Mouse (Mus musculus): ENCODE measurements around the gene Nav2.

Nav2 gene

GRCm38 (mm10) chr7:49562851-49563250 is 654.3 kb downstream of the Nav2 start:
- DNase-seq (ENCODE audit: low spot score) = no peak

- no peak for DNase-seq (ENCODE audit: low spot score)
Measured at GRCm38 (mm10) chr7:49565084-49565483, 656.6 kb downstream of the Nav2 start.

DNA sequence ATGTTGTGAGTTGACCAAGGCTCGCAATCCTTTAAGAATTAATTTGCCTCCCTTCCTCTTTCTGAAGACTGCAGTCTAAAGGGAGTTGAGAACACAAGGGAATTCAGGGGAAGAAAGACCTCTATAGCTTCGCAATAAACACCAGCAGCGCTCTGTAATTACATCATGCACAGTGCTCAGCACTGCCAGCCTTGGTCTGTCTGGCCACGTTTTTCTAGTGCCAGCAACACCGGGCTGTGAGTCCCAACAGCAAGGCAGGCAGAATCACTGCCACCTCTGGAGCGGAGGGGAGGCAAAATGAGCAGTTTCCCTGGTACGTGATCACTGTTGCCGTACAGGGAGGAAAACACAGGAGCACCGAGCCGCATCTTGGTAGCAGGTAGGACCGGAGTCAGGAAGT is 657.3 kb downstream of the Nav2 start:
- DNase-seq (ENCODE audit: low spot score) = no peak

DNA sequence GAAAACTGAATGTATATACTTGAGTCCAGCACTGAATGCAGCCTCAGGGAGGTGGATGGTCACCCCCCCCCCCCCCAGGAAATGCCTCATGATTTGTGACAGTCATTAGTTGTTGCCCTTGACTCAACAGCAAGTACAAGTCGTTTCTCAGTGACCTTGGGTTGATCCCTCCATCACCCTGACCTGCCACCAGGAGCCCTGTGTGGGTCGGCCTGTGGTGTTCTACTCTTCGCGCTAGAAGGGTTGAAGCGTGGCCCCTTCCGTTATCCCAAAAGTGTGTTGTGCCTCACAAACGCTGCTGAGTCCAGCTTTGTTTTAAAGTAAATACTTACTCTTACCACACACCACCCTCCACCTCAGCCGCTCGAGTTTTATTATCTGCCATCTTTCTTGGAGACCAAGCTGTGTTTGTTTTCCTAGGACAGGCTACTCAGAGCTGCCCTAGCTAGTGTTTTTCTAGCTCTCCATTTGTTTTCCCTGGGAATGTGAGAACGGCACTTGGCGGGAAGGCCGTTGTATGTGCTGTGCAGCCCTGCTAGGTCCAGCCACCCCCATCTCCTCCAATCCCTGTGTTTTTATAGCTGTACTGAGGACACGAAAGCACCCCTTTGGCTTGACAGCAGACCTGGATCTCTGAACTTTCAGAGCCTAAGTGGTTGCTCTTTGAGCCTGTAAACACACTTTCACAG is 659.0 kb downstream of the Nav2 start:
- no peak for DNase-seq (ENCODE audit: low spot score)

DNA sequence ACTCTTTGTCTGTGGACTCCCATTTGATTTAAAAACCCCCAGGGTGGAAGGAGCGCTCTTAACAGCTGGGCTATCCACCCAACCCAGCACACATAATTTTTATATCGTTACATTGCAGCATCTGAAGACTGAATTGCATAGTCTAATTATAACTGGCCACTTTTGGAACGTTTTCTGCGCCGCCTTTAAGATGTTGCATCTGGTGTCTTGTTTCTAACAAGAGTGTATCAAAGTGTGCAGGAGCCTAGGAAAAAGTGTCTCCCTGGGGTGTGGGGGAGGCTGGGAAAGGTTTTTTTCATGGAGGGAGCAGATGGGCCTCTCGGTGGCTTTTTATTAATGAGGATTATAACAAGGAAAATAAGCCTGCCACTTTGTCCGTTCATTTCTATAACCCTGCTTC is 661.1 kb downstream of the Nav2 start:
- DNase-seq (ENCODE audit: low spot score) = no peak

- no peak for DNase-seq (ENCODE audit: low spot score)
Measured at GRCm38 (mm10) chr7:49571606-49572005, 663.1 kb downstream of the Nav2 start.

DNA sequence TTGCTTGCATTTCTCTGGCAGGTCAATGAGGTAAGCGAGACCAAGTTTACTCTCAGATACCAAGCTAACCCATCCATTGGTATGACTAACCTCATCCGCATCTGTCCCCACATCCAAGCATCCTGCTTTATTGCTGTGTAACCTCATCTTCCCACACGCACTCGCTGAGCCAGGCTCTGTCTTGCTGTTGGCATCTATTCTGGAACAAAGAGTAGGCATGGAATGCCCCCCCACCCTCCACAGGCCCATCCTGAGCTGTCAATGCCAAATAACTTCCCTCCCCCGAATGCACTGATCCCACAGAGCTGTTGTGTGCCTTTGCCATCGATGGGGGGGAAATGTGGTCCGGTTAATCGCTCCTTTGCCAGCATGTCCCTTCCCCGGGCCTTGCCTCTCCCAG is 666.7 kb downstream of the Nav2 start:
- DNase-seq (ENCODE audit: low spot score) = no peak

- DNase-seq (ENCODE audit: low spot score) = no peak
Measured at GRCm38 (mm10) chr7:49577096-49577495, 668.6 kb downstream of the Nav2 start.

DNA sequence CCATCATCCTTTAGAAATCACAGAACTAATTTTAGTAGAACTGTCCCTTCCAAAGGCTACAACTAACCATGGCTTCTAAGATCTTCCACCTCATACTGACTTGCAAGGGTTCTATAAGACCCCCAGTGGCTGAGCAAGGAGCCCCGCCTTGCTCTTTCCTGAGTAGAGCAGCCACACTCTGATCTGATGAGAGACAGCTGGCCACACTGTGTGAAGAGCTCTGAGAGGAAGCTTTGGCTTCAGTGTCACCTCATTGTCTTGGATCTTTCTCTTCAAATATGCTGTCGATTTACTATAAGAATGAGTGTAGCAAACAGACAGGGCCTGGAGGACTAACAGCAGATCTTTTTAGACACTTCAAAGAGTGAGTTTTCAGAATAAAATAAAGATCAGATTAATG is 673.4 kb downstream of the Nav2 start:
- no peak for DNase-seq (ENCODE audit: low spot score)

- DNase-seq (ENCODE audit: low spot score) = no peak
Measured at GRCm38 (mm10) chr7:49582551-49582950, 674.0 kb downstream of the Nav2 start.

GRCm38 (mm10) chr7:49583176-49583575 is 674.7 kb downstream of the Nav2 start:
- no peak for DNase-seq (ENCODE audit: low spot score)

GRCm38 (mm10) chr7:49586530-49587120 is 678.1 kb downstream of the Nav2 start:
- DNase-seq (ENCODE audit: low spot score) = no peak

- no peak for DNase-seq (ENCODE audit: low spot score)
Measured at GRCm38 (mm10) chr7:49589635-49590034, 681.1 kb downstream of the Nav2 start.

DNA sequence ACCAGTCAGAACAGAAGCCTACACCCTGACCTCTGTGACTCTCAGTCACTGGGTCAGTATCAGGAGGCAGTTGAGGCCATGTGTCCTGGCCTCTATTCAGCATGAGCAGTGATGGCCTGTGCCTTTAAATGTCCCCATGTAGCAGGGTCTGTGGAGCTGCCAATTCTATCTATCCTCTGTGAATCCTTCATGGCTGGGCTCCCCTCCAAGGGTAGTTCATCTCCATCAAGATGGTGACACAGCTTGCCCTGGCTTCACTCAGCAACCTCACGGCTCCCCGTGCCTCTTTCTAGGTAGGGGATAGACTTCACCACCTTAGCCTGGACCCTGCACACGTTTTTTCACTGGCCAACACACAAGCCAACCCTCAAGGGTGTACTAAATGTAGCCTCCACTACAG is 689.3 kb downstream of the Nav2 start:
- DNase-seq (ENCODE audit: low spot score) = no peak

DNA sequence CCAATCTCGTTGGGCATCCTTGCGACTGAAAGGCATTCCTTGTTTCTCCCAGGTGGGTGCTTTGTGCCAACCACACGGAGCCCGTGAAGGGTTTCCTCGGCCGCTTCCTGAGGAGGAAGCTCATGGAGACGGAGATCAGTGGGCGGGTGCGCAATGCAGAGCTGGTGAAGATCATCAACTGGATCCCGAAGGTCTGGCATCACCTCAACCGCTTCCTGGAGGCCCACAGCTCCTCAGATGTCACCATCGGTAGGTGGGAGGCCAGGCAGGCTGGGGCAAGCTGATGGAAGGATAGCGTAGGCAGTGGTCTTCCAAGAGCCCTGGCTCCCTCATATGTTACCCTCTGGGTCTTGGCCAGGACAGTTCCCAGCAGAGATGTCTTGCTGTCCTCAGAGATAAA is 689.7 kb downstream of the Nav2 start:
- DNase-seq (ENCODE audit: low spot score) = no peak

- no peak for DNase-seq (ENCODE audit: low spot score)
Measured at GRCm38 (mm10) chr7:49599950-49600349, 691.4 kb downstream of the Nav2 start.

DNA sequence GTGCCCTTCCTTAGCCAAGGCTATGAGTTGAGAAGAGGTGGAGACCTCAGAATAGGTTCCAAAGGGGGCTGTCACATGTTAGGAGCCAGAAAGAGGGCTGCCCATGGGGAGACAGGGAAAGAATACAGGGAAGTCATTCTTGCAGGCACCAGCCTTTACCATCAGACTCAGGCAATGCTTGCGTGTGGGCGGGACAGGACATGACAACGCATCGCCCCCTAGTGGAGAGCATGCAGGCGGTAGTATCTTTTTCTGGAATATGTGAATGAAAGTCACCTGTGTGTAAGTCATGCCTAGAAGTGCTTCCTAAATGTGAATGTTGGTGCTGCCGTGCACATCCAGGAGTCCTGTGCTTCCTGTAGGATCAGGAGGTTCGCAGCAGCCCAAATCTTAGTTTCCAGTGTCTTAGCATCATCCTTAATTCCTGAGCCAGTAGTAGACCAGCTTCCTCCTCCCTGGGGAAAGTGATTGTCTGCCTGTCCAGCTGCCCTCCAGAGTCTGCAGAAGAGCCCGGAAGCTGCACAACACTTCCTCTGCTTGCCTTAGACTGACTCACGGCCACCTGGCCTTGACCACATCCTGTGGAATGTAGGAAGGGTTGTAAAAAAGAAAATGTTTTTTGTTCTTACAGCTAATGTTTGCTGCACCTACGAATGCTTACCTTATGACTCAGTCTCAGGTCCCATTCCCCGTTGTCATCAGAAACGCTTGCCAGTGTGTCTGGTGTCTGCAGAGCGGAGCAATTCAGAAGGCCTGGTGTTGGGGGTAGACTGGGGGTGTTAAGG is 692.9 kb downstream of the Nav2 start:
- DNase-seq (ENCODE audit: low spot score) = peak; percentile 73

DNA sequence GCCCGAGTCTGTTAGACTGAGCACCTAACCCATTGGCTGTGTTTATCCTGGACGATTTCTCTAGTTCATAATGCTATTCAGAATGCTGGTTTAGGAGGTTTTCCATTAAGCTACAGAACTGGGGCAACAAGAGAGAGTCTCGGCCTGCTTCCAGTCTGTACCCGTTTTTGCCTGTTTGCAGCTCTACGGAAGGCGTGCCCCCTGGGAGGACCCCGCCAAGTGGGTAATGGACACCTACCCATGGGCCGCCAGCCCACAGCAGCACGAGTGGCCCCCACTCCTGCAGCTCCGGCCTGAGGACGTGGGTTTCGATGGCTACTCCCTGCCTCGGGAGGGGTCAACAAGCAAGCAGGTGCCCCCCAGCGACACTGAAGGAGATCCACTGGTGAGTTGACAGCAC is 695.7 kb downstream of the Nav2 start:
- DNase-seq (ENCODE audit: low spot score) = no peak

- DNase-seq (ENCODE audit: low spot score) = no peak
Measured at GRCm38 (mm10) chr7:49604965-49605795, 696.7 kb downstream of the Nav2 start.

GRCm38 (mm10) chr7:49616258-49616735 is 707.8 kb downstream of the Nav2 start:
- peak; percentile 68 for DNase-seq (ENCODE audit: low spot score)

- no peak for DNase-seq (ENCODE audit: low spot score)
Measured at GRCm38 (mm10) chr7:49617087-49617486, 708.6 kb downstream of the Nav2 start.

GRCm38 (mm10) chr7:49620160-49620559 is 711.6 kb downstream of the Nav2 start:
- no peak for DNase-seq (ENCODE audit: low spot score)

Data from urinary bladder, postnatal 25 days (tissue).